Mouse (Mus musculus): ENCODE data around the gene Nmur1. TPM values are rescaled to one million over a fixed set of nuclear protein-coding genes. Genes with fewer than 3 reads are reported as not detected.

Nmur1 gene
- polyA plus RNA-seq, 1 experiment from 2014 or later = 0.12 TPM

DNA sequence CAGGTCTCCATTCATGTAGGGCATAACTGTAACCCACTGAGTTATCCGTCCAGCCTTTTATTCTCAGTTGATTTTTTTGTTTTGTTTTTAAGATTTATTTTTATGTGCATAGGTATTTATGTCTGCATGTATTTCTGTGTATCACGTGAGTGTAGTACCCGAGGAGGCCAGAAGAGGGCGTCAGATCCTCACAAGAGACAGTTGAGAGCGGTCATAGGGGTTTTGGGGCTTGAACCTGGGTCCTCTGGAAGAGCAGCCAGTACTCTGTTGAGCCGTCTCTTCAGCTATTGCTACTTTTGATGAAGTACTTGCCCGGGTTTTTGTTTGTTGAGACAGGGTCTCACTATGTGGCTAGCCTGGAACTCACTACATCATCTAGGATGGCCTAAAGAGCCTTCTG, 30.1 kb downstream of the Nmur1 start:
- H3K4me2 ChIP-seq (ENCODE audit: low read depth, severe bottlenecking) = no peak overlapping the region
- H3K27ac ChIP-seq (replicated peaks; ENCODE audit: low read depth, low read length) = no peak overlapping the region
- ATAC-seq (ENCODE audit: insufficient number of reproducible peaks, low FRiP score, low TSS enrichment, low read depth) = no peak
- H3K9ac ChIP-seq (ENCODE audit: low read length) = no peak overlapping the region
- WGBS = 69% methylated on average over 7 of the region's 7 CpGs
- no peaks in the 10 kb centered on the region for H3K9me3 ChIP-seq (ENCODE audit: control insufficient read depth, low read length)
- H3K36me3 ChIP-seq (ENCODE audit: control insufficient read depth, insufficient read depth, low read length) = no peaks in the 10 kb centered on the region
- no peaks in the 10 kb centered on the region for H3K27me3 ChIP-seq (ENCODE audit: control insufficient read depth, insufficient read depth, low read length)
- no peak for DNase-seq (ENCODE audit: low spot score)
- peaks cover 6% of the 10 kb centered on the region; the same call in 1 of the 2 replicates for H3K4me1 ChIP-seq (ENCODE audit: control insufficient read depth, insufficient read depth, low read length)
- H3K4me3 ChIP-seq (ENCODE audit: low read depth, low read length) = no peak overlapping the region

DNA sequence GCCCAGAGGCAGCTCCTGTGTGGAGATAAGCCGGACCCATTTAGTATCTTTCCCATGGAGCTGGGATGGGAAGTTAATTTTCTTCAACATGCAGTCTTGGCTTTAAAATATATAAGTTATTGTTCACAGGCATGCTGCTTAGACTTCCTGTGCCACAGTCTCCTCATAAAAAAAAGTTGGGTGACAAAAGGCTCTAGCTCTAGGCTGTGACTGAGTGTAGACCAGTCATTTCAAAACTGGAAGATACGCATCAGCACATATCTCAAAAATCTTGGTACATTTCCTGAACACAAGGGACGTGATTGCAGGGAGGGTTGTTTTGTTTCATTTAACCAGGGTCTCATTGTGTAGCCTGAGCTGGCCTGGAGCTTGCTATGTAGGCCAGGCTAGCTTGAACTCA, 31.8 kb downstream of the Nmur1 start:
- Histone ChIP-seq H3K9me3 (ENCODE audit: control insufficient read depth, low read length) (no peaks in the 10 kb centered on the region), H3K27me3 (ENCODE audit: control insufficient read depth, insufficient read depth, low read length) (no peaks in the 10 kb centered on the region), H3K4me3 (ENCODE audit: low read depth, low read length) (no peak overlapping the region), H3K27ac (replicated peaks; ENCODE audit: low read depth, low read length) (no peak overlapping the region), H3K4me2 (ENCODE audit: low read depth, severe bottlenecking) (no peak overlapping the region), H3K36me3 (ENCODE audit: control insufficient read depth, insufficient read depth, low read length) (no peaks in the 10 kb centered on the region), H3K4me1 (ENCODE audit: control insufficient read depth, insufficient read depth, low read length) (peaks cover 6% of the 10 kb centered on the region; the same call in 1 of the 2 replicates), H3K9ac (ENCODE audit: low read length) (no peak overlapping the region)
- WGBS = 89% methylated on average over 3 of the region's 3 CpGs
- DNase-seq (ENCODE audit: low spot score) (no peak), ATAC-seq (ENCODE audit: insufficient number of reproducible peaks, low FRiP score, low TSS enrichment, low read depth) (no peak)

DNA sequence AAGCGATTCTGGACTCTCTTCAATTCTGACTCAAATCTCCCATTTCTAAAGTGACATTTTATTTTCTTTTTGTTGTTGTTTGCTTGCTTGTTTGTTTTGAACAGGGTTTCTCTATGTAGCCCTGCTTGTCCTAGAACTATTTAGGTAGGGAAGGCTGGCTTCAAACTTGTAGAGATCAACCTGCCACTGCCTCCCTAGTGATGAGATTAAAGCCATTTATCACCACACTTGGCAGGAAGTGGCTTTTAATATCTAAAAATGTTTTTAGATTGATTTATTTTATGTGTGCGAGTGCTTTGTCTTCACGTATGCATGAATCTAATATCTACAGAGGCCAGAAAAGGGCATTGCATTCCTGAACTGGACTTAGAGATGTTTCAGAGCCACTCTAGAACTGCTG, 32.8 kb downstream of the Nmur1 start:
- no peak overlapping the region for H3K9ac ChIP-seq (ENCODE audit: low read length)
- peaks cover 6% of the 10 kb centered on the region; the same call in 1 of the 2 replicates for H3K4me1 ChIP-seq (ENCODE audit: control insufficient read depth, insufficient read depth, low read length)
- no peaks in the 10 kb centered on the region for H3K27me3 ChIP-seq (ENCODE audit: control insufficient read depth, insufficient read depth, low read length)
- H3K27ac ChIP-seq (replicated peaks; ENCODE audit: low read depth, low read length) = no peak overlapping the region
- ATAC-seq (ENCODE audit: insufficient number of reproducible peaks, low FRiP score, low TSS enrichment, low read depth) (no peak), DNase-seq (ENCODE audit: low spot score) (no peak)
- no peaks in the 10 kb centered on the region for H3K9me3 ChIP-seq (ENCODE audit: control insufficient read depth, low read length)
- no peak overlapping the region for H3K4me3 ChIP-seq (ENCODE audit: low read depth, low read length)
- H3K4me2 ChIP-seq (ENCODE audit: low read depth, severe bottlenecking) = no peak overlapping the region
- 90% methylated on average over 3 of the region's 3 CpGs for WGBS
- no peaks in the 10 kb centered on the region for H3K36me3 ChIP-seq (ENCODE audit: control insufficient read depth, insufficient read depth, low read length)

DNA sequence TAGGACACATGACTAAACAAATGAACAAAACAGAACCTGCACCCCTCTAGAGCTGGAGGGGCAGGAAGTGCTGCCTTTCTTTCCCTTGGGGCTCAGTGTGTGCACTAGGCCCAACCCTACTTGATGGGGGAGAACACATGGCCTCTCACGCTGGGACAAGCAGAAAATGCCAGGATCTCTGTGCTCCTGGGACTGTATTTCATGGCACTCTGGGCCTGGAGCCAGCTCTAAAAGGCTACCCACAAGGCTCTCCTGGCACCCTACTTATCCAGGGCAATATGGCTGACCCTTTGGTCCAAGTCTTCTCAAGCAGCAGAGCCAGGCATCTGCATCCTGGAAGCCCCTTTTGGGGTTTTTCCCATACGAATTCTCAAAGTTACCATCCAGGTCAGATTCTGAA, 34.6 kb downstream of the Nmur1 start:
- Histone ChIP-seq H3K9ac (ENCODE audit: low read length) (no peak overlapping the region), H3K4me2 (ENCODE audit: low read depth, severe bottlenecking) (no peak overlapping the region), H3K27me3 (ENCODE audit: control insufficient read depth, insufficient read depth, low read length) (no peaks in the 10 kb centered on the region), H3K9me3 (ENCODE audit: control insufficient read depth, low read length) (no peaks in the 10 kb centered on the region), H3K36me3 (ENCODE audit: control insufficient read depth, insufficient read depth, low read length) (no peaks in the 10 kb centered on the region), H3K4me1 (ENCODE audit: control insufficient read depth, insufficient read depth, low read length) (no peaks in the 10 kb centered on the region), H3K27ac (replicated peaks; ENCODE audit: low read depth, low read length) (no peak overlapping the region), H3K4me3 (ENCODE audit: low read depth, low read length) (no peak overlapping the region)
- DNase-seq (ENCODE audit: low spot score) (no peak), ATAC-seq (ENCODE audit: insufficient number of reproducible peaks, low FRiP score, low TSS enrichment, low read depth) (no peak)
- 81% methylated on average over 2 of the region's 2 CpGs for WGBS

DNA sequence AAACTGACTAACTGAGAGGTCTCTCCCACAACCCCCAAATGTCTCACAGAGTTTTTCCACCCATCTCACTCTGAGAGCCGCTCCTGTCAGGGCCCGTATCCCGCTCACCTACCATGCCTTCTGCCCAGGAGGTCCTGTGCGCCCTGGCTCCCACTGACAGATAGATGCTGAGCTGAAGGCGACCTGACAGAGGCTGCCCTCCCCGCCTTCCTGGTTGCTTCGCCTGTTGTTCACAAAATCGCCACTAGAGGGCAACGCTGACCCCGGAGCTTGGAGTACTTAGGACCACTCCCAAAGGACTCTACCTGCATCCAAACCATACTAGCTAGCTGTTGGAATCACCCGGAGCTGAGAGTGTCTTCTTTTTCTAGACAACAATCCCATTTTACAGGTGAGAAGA, 36.8 kb downstream of the Nmur1 start:
- no peaks in the 10 kb centered on the region for H3K27me3 ChIP-seq (ENCODE audit: control insufficient read depth, insufficient read depth, low read length)
- H3K9me3 ChIP-seq (ENCODE audit: control insufficient read depth, low read length) = no peaks in the 10 kb centered on the region
- ATAC-seq (ENCODE audit: insufficient number of reproducible peaks, low FRiP score, low TSS enrichment, low read depth) = no peak
- no peak overlapping the region for H3K27ac ChIP-seq (replicated peaks; ENCODE audit: low read depth, low read length)
- H3K4me2 ChIP-seq (ENCODE audit: low read depth, severe bottlenecking) = no peak overlapping the region
- H3K36me3 ChIP-seq (ENCODE audit: control insufficient read depth, insufficient read depth, low read length) = no peaks in the 10 kb centered on the region
- peak; percentile 90 for DNase-seq (ENCODE audit: low spot score)
- no peaks in the 10 kb centered on the region for H3K4me1 ChIP-seq (ENCODE audit: control insufficient read depth, insufficient read depth, low read length)
- 5% methylated on average over 11 of the region's 11 CpGs for WGBS
- H3K4me3 ChIP-seq (ENCODE audit: low read depth, low read length) = no peak overlapping the region
- H3K9ac ChIP-seq (ENCODE audit: low read length) = no peak overlapping the region

DNA sequence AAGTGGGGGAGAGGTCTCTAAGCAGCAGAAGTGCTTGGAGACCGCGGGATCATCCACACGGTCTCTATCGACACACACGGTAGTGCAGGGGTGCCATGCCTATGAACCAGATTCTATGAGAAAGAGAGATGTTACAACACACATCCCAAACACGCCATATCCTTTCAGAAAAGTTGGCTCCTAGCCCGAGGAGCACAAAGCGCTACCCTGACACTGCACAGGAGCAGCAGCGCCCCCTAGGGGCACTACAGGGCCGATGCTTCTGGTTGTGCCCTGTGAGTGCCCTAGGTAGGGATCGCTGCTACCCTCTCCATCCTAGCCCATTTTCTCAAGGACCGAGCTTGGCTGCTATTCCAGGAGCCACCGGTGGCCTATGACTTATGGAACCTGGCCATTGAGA, 45.0 kb downstream of the Nmur1 start:
- Histone ChIP-seq H3K36me3 (ENCODE audit: control insufficient read depth, insufficient read depth, low read length) (no peaks in the 10 kb centered on the region), H3K9ac (ENCODE audit: low read length) (no peak overlapping the region), H3K4me2 (ENCODE audit: low read depth, severe bottlenecking) (no peak overlapping the region), H3K27ac (replicated peaks; ENCODE audit: low read depth, low read length) (no peak overlapping the region), H3K4me1 (ENCODE audit: control insufficient read depth, insufficient read depth, low read length) (peaks cover 10% of the 10 kb centered on the region), H3K4me3 (ENCODE audit: low read depth, low read length) (no peak overlapping the region), H3K9me3 (ENCODE audit: control insufficient read depth, low read length) (no peaks in the 10 kb centered on the region), H3K27me3 (ENCODE audit: control insufficient read depth, insufficient read depth, low read length) (no peaks in the 10 kb centered on the region)
- DNase-seq (ENCODE audit: low spot score) (peak; percentile 55), ATAC-seq (ENCODE audit: insufficient number of reproducible peaks, low FRiP score, low TSS enrichment, low read depth) (no peak)
- WGBS = 32% methylated on average over 13 of the region's 13 CpGs

DNA sequence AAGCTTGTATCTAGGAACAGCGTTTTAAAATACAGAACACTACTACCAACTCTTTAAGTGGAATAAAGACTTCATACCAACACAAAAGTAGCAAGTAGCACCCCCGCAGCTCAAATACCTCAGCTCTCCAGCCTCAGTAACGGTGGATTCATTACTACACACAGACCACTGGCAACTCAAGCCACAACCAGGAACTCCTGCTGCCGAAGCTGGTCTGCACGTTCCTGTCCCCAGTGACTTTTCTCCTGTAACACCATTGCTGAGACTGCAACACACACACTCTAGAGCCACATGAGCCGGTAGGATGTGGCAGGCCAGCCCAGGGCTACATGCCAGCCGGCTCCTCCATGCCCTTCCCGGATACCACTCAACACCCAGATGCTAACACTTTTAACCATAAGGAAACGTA, 46.9 kb downstream of the Nmur1 start:
- Histone ChIP-seq H3K4me3 (ENCODE audit: low read depth, low read length) (no peak overlapping the region), H3K4me1 (ENCODE audit: control insufficient read depth, insufficient read depth, low read length) (peaks cover 10% of the 10 kb centered on the region), H3K9me3 (ENCODE audit: control insufficient read depth, low read length) (no peaks in the 10 kb centered on the region), H3K36me3 (ENCODE audit: control insufficient read depth, insufficient read depth, low read length) (no peaks in the 10 kb centered on the region), H3K4me2 (ENCODE audit: low read depth, severe bottlenecking) (no peak overlapping the region), H3K9ac (ENCODE audit: low read length) (no peak overlapping the region; the same call in 1 of the 2 replicates), H3K27me3 (ENCODE audit: control insufficient read depth, insufficient read depth, low read length) (no peaks in the 10 kb centered on the region), H3K27ac (replicated peaks; ENCODE audit: low read depth, low read length) (no peak overlapping the region)
- 54% methylated on average over 9 of the region's 9 CpGs for WGBS
- DNase-seq (ENCODE audit: low spot score) (no peak), ATAC-seq (ENCODE audit: insufficient number of reproducible peaks, low FRiP score, low TSS enrichment, low read depth) (no peak)

DNA sequence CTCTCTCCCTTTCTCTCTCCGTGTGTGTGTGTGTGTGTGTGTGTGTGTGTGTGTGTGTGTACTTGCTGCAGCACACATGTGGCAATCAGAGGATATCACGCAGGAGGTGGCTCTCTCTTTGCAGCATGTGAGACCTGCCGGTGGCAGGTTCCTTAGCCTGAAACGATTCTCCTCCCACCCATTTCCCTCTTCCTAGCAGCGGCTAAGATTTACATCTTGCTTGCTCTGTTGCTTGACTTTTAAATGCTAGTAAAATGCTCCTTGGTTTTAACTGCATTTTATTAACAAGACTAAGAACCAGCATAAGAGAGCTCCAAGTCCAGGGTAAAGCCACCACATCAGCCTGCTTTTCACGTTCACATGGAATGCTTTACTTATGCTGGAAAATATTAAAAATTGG, 47.4 kb downstream of the Nmur1 start:
- no peak overlapping the region for H3K9ac ChIP-seq (ENCODE audit: low read length)
- no peaks in the 10 kb centered on the region for H3K27me3 ChIP-seq (ENCODE audit: control insufficient read depth, insufficient read depth, low read length)
- WGBS = 32% methylated on average over 6 of the region's 6 CpGs
- no peak for DNase-seq (ENCODE audit: low spot score)
- no peaks in the 10 kb centered on the region for H3K36me3 ChIP-seq (ENCODE audit: control insufficient read depth, insufficient read depth, low read length)
- no peak overlapping the region for H3K27ac ChIP-seq (replicated peaks; ENCODE audit: low read depth, low read length)
- H3K9me3 ChIP-seq (ENCODE audit: control insufficient read depth, low read length) = no peaks in the 10 kb centered on the region
- peaks cover 10% of the 10 kb centered on the region for H3K4me1 ChIP-seq (ENCODE audit: control insufficient read depth, insufficient read depth, low read length)
- H3K4me2 ChIP-seq (ENCODE audit: low read depth, severe bottlenecking) = no peak overlapping the region
- ATAC-seq (ENCODE audit: insufficient number of reproducible peaks, low FRiP score, low TSS enrichment, low read depth) = no peak
- no peak overlapping the region for H3K4me3 ChIP-seq (ENCODE audit: low read depth, low read length)

DNA sequence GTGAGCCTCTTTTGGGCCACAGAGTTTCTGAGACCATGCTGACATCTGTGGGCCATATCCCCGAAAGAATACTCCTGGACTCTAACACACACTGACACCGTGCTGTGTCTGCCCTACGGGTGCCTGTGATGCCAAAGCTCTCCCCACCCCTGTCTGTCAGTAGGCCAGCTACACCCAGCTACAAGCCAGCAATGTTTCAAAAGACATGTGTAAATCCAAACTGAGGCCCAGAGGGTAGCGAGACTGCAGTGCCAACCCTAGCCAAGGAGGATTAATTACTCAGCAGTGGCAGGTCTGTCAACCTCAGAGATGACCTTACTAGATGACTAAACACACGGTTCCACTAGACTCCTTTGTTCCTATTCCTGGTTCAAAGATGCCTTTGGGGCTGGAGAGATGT, 49.7 kb downstream of the Nmur1 start:
- Histone ChIP-seq H3K4me3 (ENCODE audit: low read depth, low read length) (no peak overlapping the region), H3K4me1 (ENCODE audit: control insufficient read depth, insufficient read depth, low read length) (peaks cover 10% of the 10 kb centered on the region), H3K27ac (replicated peaks; ENCODE audit: low read depth, low read length) (no peak overlapping the region), H3K4me2 (ENCODE audit: low read depth, severe bottlenecking) (no peak overlapping the region), H3K9ac (ENCODE audit: low read length) (no peak overlapping the region), H3K9me3 (ENCODE audit: control insufficient read depth, low read length) (no peaks in the 10 kb centered on the region), H3K36me3 (ENCODE audit: control insufficient read depth, insufficient read depth, low read length) (no peaks in the 10 kb centered on the region), H3K27me3 (ENCODE audit: control insufficient read depth, insufficient read depth, low read length) (no peaks in the 10 kb centered on the region)
- WGBS = 76% methylated on average over 5 of the region's 5 CpGs
- DNase-seq (ENCODE audit: low spot score) = no peak
- ATAC-seq (ENCODE audit: insufficient number of reproducible peaks, low FRiP score, low TSS enrichment, low read depth) = no peak

All from limb, embryonic 11.5 days (tissue).